Mouse (Mus musculus) heart, adult 2 months (tissue): ENCODE measurements around the gene Setd1b.

Experiments used
- CTCF ChIP-seq: fragments of 200-600 bp; IDR thresholded peaks from 2 replicates; pipeline ENCODE4 v1.8.1; 2022; ENCODE audit warnings: antibody characterized with exemption, mild to moderate bottlenecking, moderate library complexity
- EP300 ChIP-seq: fragments of 200-500 bp; IDR thresholded peaks from 2 replicates; pipeline ENCODE4 v1.6.1; 2011; ENCODE audit warnings: low read depth, low read length, control low read depth; ENCODE audit not compliant: insufficient read depth
- POLR2A ChIP-seq: fragments of 200-500 bp; IDR thresholded peaks from 2 replicates; pipeline ENCODE4 v1.6.1; 2011; ENCODE audit warnings: mild to moderate bottlenecking, low read depth, low read length, control low read depth; ENCODE audit not compliant: insufficient read depth

DNA sequence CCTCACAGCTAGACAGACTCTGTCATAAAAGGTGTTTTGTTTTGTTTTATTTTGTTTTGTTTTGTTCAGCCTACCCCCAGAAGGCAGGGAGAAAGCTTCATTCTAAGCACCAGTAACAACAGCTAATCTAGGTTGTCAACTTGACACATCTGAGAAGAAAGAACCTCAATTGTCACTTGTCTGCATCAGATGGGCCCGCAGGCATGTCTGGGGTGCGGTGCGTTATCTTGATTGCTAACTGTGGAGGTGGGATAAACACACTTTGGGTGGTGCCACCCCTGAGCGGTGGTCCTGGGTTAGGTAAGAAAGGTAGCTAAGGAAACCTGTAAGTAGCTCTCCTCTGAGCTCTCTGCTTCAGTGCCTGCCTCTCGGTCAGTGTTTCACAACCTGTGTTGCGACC is 15.0 kb upstream of the Setd1b start:
- TF ChIP-seq CTCF: no peak
- TF ChIP-seq POLR2A: no peak
- TF ChIP-seq EP300: no peak
